Mouse (Mus musculus) ES-E14 (cell line): Measurements from ENCODE around the gene Adcy9. TPM values are rescaled to one million over a fixed set of nuclear protein-coding genes. Genes with fewer than 3 reads are reported as not detected.
A peak's percentile ranks its signal among the peaks of the same experiment; 100 is the strongest.

Source experiments
- DNase-seq: peaks from one replicate; pipeline ENCODE4 v3.0.0-alpha.2; 2013; ENCODE audit warnings: low read depth, low spot score
- H3K27ac ChIP-seq: 2 replicates; pipeline ENCODE4 v1.5.1; 2012; ENCODE audit warnings: low read depth, mild to moderate bottlenecking, low read length, moderate library complexity, mixed read lengths; ENCODE audit not compliant: poor library complexity, insufficient read depth, severe bottlenecking
- H3K36me3 ChIP-seq: 2 replicates; pipeline ENCODE4 v1.6.1; 2012; ENCODE audit warnings: mild to moderate bottlenecking, low read length, moderate library complexity, mixed read lengths; ENCODE audit not compliant: control insufficient read depth, poor library complexity, insufficient read depth, severe bottlenecking
- H3K4me1 ChIP-seq, 2 experiments: fragments of 150-350 bp in 1 of 2; sonication (generic) in 1 of 2; 2 replicates each; pipeline ENCODE4 v1.6.1; 2012; ENCODE audit warnings: low read length in 2 of 2, mild to moderate bottlenecking in 1 of 2, mixed read lengths in 1 of 2; ENCODE audit not compliant: control insufficient read depth in 2 of 2, insufficient read depth in 2 of 2, poor library complexity in 1 of 2
- H3K4me3 ChIP-seq, 2 experiments: fragments of 150-350 bp in 1 of 2; sonication (generic) in 1 of 2; 2 replicates each; pipeline ENCODE4 v1.5.1; 2012; ENCODE audit warnings: low read length in 2 of 2, low read depth in 1 of 2, mild to moderate bottlenecking in 1 of 2, mixed read lengths in 1 of 2; ENCODE audit not compliant: insufficient read depth in 1 of 2, poor library complexity in 1 of 2, severe bottlenecking in 1 of 2
- H3K9ac ChIP-seq: 2 replicates; pipeline ENCODE4 v1.6.1; 2012; ENCODE audit warnings: low read depth, mild to moderate bottlenecking, low read length, mixed read lengths; ENCODE audit not compliant: poor library complexity, insufficient read depth, severe bottlenecking
- H3K9me3 ChIP-seq: fragments of 150-350 bp; sonication (generic); 2 replicates; pipeline ENCODE4 v1.6.1; 2012; ENCODE audit warnings: low read depth, mild to moderate bottlenecking, low read length; ENCODE audit not compliant: control insufficient read depth, insufficient read depth
- CHD2 ChIP-seq: IDR thresholded peaks from 2 replicates; pipeline ENCODE4 v1.6.1; 2014; ENCODE audit warnings: mild to moderate bottlenecking, low read depth, low read length, inconsistent platforms
- HCFC1 ChIP-seq: IDR thresholded peaks from 2 replicates; pipeline ENCODE4 v1.6.1; 2012; ENCODE audit warnings: low read length, inconsistent platforms, borderline replicate concordance; ENCODE audit not compliant: insufficient read depth
- MAFK ChIP-seq: IDR thresholded peaks from 2 replicates; pipeline ENCODE4 v1.6.1; 2014; ENCODE audit warnings: mild to moderate bottlenecking, low read depth, low read length, inconsistent platforms; ENCODE audit not compliant: insufficient read depth
- ZC3H11A ChIP-seq: IDR thresholded peaks from 2 replicates; pipeline ENCODE4 v1.6.1; 2012; ENCODE audit warnings: low read depth, mild to moderate bottlenecking, inconsistent platforms, low read length, borderline replicate concordance
- ZNF384 ChIP-seq: IDR thresholded peaks from 2 replicates; pipeline ENCODE4 v1.6.1; 2012; ENCODE audit warnings: low read depth, low read length, inconsistent platforms
- in situ Hi-C, 2 experiments: fragments of 600-800 bp; cut with MboI; formaldehyde crosslinking; loops; one replicate each; pipeline ENCODE4 v1.15.1; 2025; ENCODE audit warnings: low sequenced_read_pairs in 2 of 2, inconsistent platforms in 1 of 2; ENCODE audit not compliant: unreplicated experiment in 2 of 2
- total RNA-seq: library from RNA; depleted of rRNA; stranded (reverse); fragments of 300-350 nt; gene quantifications from 2 replicates; pipeline ENCODE4 v1.2.3, GENCODE M21; 2012

Adcy9 gene
- total RNA-seq, 1 experiment: 5.2 TPM

- in situ Hi-C loops: no loop called here
Observed at GRCm38 (mm10) chr16:4456391-4456790, 36.1 kb upstream of the Adcy9 start.

DNA sequence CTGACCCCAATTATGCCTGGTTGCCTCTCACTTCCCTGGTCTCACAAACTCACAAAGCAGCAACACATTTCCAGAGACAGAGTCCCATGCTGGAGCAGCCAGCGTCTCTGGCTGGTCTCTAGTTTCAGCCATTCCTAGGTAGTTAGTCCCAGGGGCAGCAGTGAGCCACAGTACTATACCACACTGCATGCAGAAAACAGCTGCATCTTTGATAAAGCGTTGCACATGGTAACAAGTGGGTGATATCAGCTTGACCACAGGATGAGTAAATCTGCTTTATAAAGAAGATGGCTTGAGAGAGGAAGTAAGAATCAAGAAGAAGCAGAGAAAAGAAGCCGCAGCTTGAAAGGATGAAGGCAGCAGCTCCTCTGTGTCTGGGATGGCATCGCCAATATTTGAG, 35.4 kb upstream of the Adcy9 start:
- no peaks in the 10 kb centered on the region for H3K9me3 ChIP-seq
- in situ Hi-C loops: no loop called here
- no peaks in the 10 kb centered on the region for H3K36me3 ChIP-seq
- H3K9ac ChIP-seq: no peak overlapping the region
- no peak overlapping the region for H3K4me3 ChIP-seq
- TF ChIP-seq CHD2 (no peak), ZNF384 (no peak), HCFC1 (no peak)
- DNase-seq: no peak
- H3K27ac ChIP-seq: no peak overlapping the region
- no peaks in the 10 kb centered on the region for H3K4me1 ChIP-seq

More at GRCm38 (mm10) chr16:4456391-4456790, 36.1 kb upstream of the Adcy9 start:
- no peak overlapping the region for H3K4me3 ChIP-seq
- no peak for DNase-seq
- H3K9ac ChIP-seq: no peak overlapping the region
- no peak overlapping the region for H3K27ac ChIP-seq
- no peaks in the 10 kb centered on the region for H3K4me1 ChIP-seq
- H3K36me3 ChIP-seq: no peaks in the 10 kb centered on the region
- no peaks in the 10 kb centered on the region for H3K9me3 ChIP-seq
- TF ChIP-seq ZNF384: no peak
- TF ChIP-seq HCFC1: no peak
- TF ChIP-seq CHD2: no peak
- TF ChIP-seq ZC3H11A: no peak
- TF ChIP-seq MAFK: no peak

- no peak for DNase-seq
- in situ Hi-C loops: no loop called here
- TF ChIP-seq ZC3H11A (no peak), CHD2 (no peak), HCFC1 (no peak), ZNF384 (no peak), MAFK (no peak)
Observed at GRCm38 (mm10) chr16:4454563-4454962, 34.3 kb upstream of the Adcy9 start.

GRCm38 (mm10) chr16:4449418-4449817, 29.1 kb upstream of the Adcy9 start:
- in situ Hi-C loops: no loop called here
- TF ChIP-seq MAFK (no peak), ZNF384 (no peak), CHD2 (no peak), ZC3H11A (no peak), HCFC1 (no peak)
- Histone ChIP-seq H3K27ac (no peak overlapping the region), H3K4me3 (no peak overlapping the region), H3K9me3 (no peaks in the 10 kb centered on the region), H3K36me3 (no peaks in the 10 kb centered on the region), H3K9ac (no peak overlapping the region), H3K4me1 (peaks cover 0 to 3% of the 10 kb centered on the region in 2 experiments; a peak in 2 of 4 replicates)
- no peak for DNase-seq

More at GRCm38 (mm10) chr16:4454563-4454962, 34.3 kb upstream of the Adcy9 start:
- H3K4me3 ChIP-seq: no peak overlapping the region
- H3K36me3 ChIP-seq: no peaks in the 10 kb centered on the region
- H3K4me1 ChIP-seq: no peaks in the 10 kb centered on the region
- H3K9me3 ChIP-seq: no peaks in the 10 kb centered on the region
- H3K27ac ChIP-seq: no peak overlapping the region
- no peak overlapping the region for H3K9ac ChIP-seq

DNA sequence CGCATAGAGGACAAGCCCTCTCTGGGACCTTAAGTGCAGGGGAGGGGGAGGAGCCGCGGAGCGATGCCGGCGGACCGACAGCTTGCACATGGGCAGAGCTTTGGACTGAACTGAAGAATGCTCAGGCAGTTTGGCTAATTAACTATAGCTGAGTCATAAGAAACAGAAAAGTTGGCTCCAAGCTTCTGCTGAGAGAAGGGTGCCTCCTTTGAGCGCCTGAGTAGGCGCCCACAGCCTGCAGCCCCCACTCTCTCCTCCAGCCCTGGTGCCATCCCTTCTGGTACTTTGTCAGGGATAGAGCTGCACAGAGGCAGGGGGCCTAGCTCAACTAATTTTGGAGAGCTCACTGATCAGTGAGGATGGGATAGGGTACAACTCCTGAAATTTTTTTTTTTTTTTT, 27.9 kb upstream of the Adcy9 start:
- H3K36me3 ChIP-seq: no peaks in the 10 kb centered on the region
- TF ChIP-seq HCFC1: no peak
- no peak for TF ChIP-seq CHD2
- peak; percentile 61; the same call in 1 of the 2 replicates for TF ChIP-seq ZNF384
- no peak for TF ChIP-seq ZC3H11A
- no peak for TF ChIP-seq MAFK
- H3K4me1 ChIP-seq: peaks cover 0 to 3% of the 10 kb centered on the region in 2 experiments; a peak in 2 of 4 replicates
- H3K27ac ChIP-seq: no peak overlapping the region
- DNase-seq: no peak
- H3K4me3 ChIP-seq: peak overlapping the region; percentile 45 to 58; a peak in 3 of 4 replicates
- H3K9ac ChIP-seq: no peak overlapping the region
- H3K9me3 ChIP-seq: no peaks in the 10 kb centered on the region
- in situ Hi-C loops: no loop called here
